Mouse (Mus musculus) gonadal fat pad, adult 2 months (tissue): ENCODE results near the gene Rnf212. TPM values are rescaled to one million over a fixed set of nuclear protein-coding genes. Genes with fewer than 3 reads are reported as not detected.

Experiments used
- DNase-seq: peaks from one replicate; pipeline ENCODE4 v3.0.0-alpha.2; 2012; ENCODE audit warnings: low read depth
- polyA plus RNA-seq: library from polyadenylated mRNA; depleted of rRNA; stranded (reverse); fragments of >200 nt; gene quantifications from 2 replicates; pipeline ENCODE4 v1.2.3, GENCODE M21; 2012

Rnf212 gene
- polyA plus RNA-seq, 1 experiment = not detected

- DNase-seq = no peak
Measured at GRCm38 (mm10) chr5:108713096-108713495, 61.7 kb downstream of the Rnf212 start.

GRCm38 (mm10) chr5:108711968-108712367 is 62.8 kb downstream of the Rnf212 start:
- DNase-seq = no peak

GRCm38 (mm10) chr5:108708981-108709731 is 65.6 kb downstream of the Rnf212 start:
- no peak for DNase-seq

- DNase-seq = no peak
Measured at GRCm38 (mm10) chr5:108708419-108708818, 66.4 kb downstream of the Rnf212 start.

- no peak for DNase-seq
Measured at GRCm38 (mm10) chr5:108707758-108708157, 67.0 kb downstream of the Rnf212 start.

- DNase-seq = no peak
Measured at GRCm38 (mm10) chr5:108703754-108704626, 70.8 kb downstream of the Rnf212 start.

- DNase-seq = no peak
Measured at GRCm38 (mm10) chr5:108701341-108702021, 73.3 kb downstream of the Rnf212 start.

- no peak for DNase-seq
Measured at GRCm38 (mm10) chr5:108700346-108700745, 74.4 kb downstream of the Rnf212 start.

- DNase-seq = no peak
Measured at GRCm38 (mm10) chr5:108697341-108697753, 77.4 kb downstream of the Rnf212 start.

GRCm38 (mm10) chr5:108696542-108696941 is 78.2 kb downstream of the Rnf212 start:
- DNase-seq = no peak

- no peak for DNase-seq
Measured at GRCm38 (mm10) chr5:108695861-108696260, 78.9 kb downstream of the Rnf212 start.

- no peak for DNase-seq
Measured at GRCm38 (mm10) chr5:108694352-108695261, 80.2 kb downstream of the Rnf212 start.

- DNase-seq = no peak
Measured at GRCm38 (mm10) chr5:108693872-108694288, 80.9 kb downstream of the Rnf212 start.

GRCm38 (mm10) chr5:108692271-108692670 is 82.5 kb downstream of the Rnf212 start, which contains the start of gene Fgfrl1:
TSS of gene Fgfrl1 (plus strand) at chr5:108692382.
- no peak for DNase-seq

- no peak for DNase-seq
Measured at GRCm38 (mm10) chr5:108691152-108691551, 83.6 kb downstream of the Rnf212 start.

- no peak for DNase-seq
Measured at GRCm38 (mm10) chr5:108689091-108689490, 85.7 kb downstream of the Rnf212 start.

- DNase-seq = no peak
Measured at GRCm38 (mm10) chr5:108680871-108681270, 93.9 kb downstream of the Rnf212 start.

GRCm38 (mm10) chr5:108679909-108680308 is 94.9 kb downstream of the Rnf212 start:
- DNase-seq = no peak
